Mouse (Mus musculus) kidney, adult 2 months (tissue): ENCODE measurements around the gene Spop. TPM values are rescaled to one million over a fixed set of nuclear protein-coding genes. Genes with fewer than 3 reads are reported as not detected.

Source experiments
- DNase-seq: peaks from one replicate; pipeline ENCODE4 v3.0.0; 2021
- H3K27ac ChIP-seq: fragments of 200-500 bp; 2 replicates; pipeline ENCODE4 v1.5.1; 2012; ENCODE audit warnings: low read depth, low read length, control low read depth, inconsistent platforms; ENCODE audit not compliant: insufficient read depth
- H3K27me3 ChIP-seq: fragments of 200-500 bp; replicated peaks from 2 replicates; pipeline ENCODE4 v1.6.1; 2012; ENCODE audit warnings: mild to moderate bottlenecking, moderate library complexity, low read length, inconsistent platforms; ENCODE audit not compliant: control insufficient read depth, insufficient read depth
- H3K36me3 ChIP-seq: fragments of 200-500 bp; 2 replicates; pipeline ENCODE4 v1.6.1; 2012; ENCODE audit warnings: mild to moderate bottlenecking, moderate library complexity, low read length, inconsistent platforms; ENCODE audit not compliant: control insufficient read depth, insufficient read depth
- H3K4me1 ChIP-seq: fragments of 200-500 bp; 2 replicates; pipeline ENCODE4 v1.6.1; 2011; ENCODE audit warnings: low read length; ENCODE audit not compliant: control insufficient read depth, insufficient read depth
- H3K4me3 ChIP-seq: fragments of 200-500 bp; 2 replicates; pipeline ENCODE4 v1.5.1; 2011; ENCODE audit warnings: mild to moderate bottlenecking, low read depth, low read length, control low read depth; ENCODE audit not compliant: insufficient read depth
- CTCF ChIP-seq: fragments of 200-500 bp; conservative IDR thresholded peaks from 2 replicates; pipeline ENCODE4 v1.5.1; 2011; ENCODE audit warnings: low read depth, mild to moderate bottlenecking, control low read depth, low read length, moderate library complexity, mixed read lengths; ENCODE audit not compliant: insufficient read depth, insufficient read length
- POLR2A ChIP-seq: fragments of 200-500 bp; IDR thresholded peaks from one replicate; pipeline ENCODE4 v1.6.1; 2011; ENCODE audit warnings: low read depth, low read length, control low read depth
- WGBS: fragments of 180-500 bp; shearing (Covaris S2); methylation state at CpG from one replicate; pipeline ENCODE4 v1.1.7; 2018; 5-methylcytosine and 5-hydroxymethylcytosine counted together
- polyA plus RNA-seq: library from polyadenylated mRNA; depleted of rRNA; stranded (reverse); fragments of >200 nt; gene quantifications from 2 replicates; pipeline ENCODE4 v1.2.3, GENCODE M21; 2012

Spop gene
- polyA plus RNA-seq, 1 experiment: 66.4 TPM

DNA sequence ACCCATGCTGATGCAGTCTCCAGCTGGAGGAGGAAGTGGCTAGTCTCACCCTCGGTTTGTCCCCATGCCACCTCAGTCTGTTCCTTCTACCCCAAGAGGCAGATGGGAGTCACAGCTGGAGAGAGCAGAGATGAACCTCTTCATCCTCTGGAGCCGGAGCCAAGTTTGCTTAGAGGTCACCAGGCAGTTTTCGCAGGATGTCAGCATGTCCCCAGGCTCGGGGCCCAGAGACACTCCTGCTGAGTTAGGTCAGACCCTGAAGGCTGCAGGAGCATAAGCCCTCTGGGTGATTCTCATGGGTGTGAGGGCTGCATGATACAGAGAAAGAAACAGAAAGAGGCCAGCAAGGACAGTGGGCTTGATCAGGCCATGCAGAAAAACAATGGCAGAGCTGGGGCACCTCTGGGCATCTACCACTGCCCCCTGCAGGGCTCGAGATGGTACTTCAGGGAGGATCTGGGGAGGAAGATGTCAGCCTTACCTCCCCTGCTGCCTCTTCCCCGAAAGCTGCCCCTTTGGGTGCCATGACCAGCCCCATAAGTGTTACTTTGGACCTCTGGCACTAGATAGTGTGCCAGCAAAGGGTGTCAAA is 95.3 kb downstream of the Spop start:
- no peak for TF ChIP-seq POLR2A
- TF ChIP-seq CTCF: peak; percentile 55
- WGBS: 65% methylated on average over 6 of the region's 6 CpGs
- Histone ChIP-seq H3K36me3 (no peaks in the 10 kb centered on the region), H3K4me1 (no peaks in the 10 kb centered on the region), H3K27ac (no peak overlapping the region), H3K27me3 (0 out of 2 replicates have a peak, but pooled peaks cover 3% of the 10 kb centered on the region), H3K4me3 (no peak overlapping the region)
- DNase-seq: no peak

DNA sequence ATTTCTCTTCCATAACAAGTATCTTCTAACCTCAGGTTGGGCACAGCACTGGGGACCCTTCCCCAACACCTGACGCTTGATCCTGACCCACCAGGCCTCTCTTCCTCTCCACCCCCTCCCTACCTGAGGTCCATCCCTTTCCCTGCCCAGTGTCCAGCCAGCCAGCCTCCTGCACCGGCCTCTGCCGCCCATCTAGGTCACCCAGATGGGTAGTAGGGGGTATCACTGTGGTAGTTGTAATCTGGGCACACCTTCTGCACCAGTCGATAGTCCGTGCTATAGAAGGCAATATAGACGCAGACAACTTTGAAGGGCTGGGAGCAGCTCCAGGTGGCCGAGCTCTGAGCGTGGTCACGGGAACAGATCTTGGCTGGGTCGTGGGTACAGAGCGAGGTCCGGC is 96.8 kb downstream of the Spop start:
- no peaks in the 10 kb centered on the region for H3K4me1 ChIP-seq
- H3K27ac ChIP-seq: no peak overlapping the region
- WGBS: 89% methylated on average over 12 of the region's 12 CpGs
- no peak for DNase-seq
- no peak overlapping the region for H3K4me3 ChIP-seq
- H3K36me3 ChIP-seq: no peaks in the 10 kb centered on the region
- TF ChIP-seq CTCF (no peak), POLR2A (no peak)
- H3K27me3 ChIP-seq: 0 out of 2 replicates have a peak, but pooled peaks cover 3% of the 10 kb centered on the region

- no peak overlapping the region for H3K4me3 ChIP-seq
- H3K36me3 ChIP-seq: no peaks in the 10 kb centered on the region
- 0 out of 2 replicates have a peak, but pooled peaks cover 3% of the 10 kb centered on the region for H3K27me3 ChIP-seq
- DNase-seq: no peak
- TF ChIP-seq CTCF: no peak
- no peak for TF ChIP-seq POLR2A
- WGBS: 88% methylated on average over 1 of the region's 1 CpGs
- no peak overlapping the region for H3K27ac ChIP-seq
- H3K4me1 ChIP-seq: no peaks in the 10 kb centered on the region
Measured at GRCm38 (mm10) chr11:95511919-95512318, 98.0 kb downstream of the Spop start.

GRCm38 (mm10) chr11:95512383-95512782 is 98.5 kb downstream of the Spop start:
- no peak for TF ChIP-seq CTCF
- TF ChIP-seq POLR2A: no peak
- 0 out of 2 replicates have a peak, but pooled peaks cover 3% of the 10 kb centered on the region for H3K27me3 ChIP-seq
- no peaks in the 10 kb centered on the region for H3K4me1 ChIP-seq
- H3K4me3 ChIP-seq: no peak overlapping the region
- 83% methylated on average over 6 of the region's 6 CpGs for WGBS
- H3K27ac ChIP-seq: no peak overlapping the region
- DNase-seq: no peak
- no peaks in the 10 kb centered on the region for H3K36me3 ChIP-seq

DNA sequence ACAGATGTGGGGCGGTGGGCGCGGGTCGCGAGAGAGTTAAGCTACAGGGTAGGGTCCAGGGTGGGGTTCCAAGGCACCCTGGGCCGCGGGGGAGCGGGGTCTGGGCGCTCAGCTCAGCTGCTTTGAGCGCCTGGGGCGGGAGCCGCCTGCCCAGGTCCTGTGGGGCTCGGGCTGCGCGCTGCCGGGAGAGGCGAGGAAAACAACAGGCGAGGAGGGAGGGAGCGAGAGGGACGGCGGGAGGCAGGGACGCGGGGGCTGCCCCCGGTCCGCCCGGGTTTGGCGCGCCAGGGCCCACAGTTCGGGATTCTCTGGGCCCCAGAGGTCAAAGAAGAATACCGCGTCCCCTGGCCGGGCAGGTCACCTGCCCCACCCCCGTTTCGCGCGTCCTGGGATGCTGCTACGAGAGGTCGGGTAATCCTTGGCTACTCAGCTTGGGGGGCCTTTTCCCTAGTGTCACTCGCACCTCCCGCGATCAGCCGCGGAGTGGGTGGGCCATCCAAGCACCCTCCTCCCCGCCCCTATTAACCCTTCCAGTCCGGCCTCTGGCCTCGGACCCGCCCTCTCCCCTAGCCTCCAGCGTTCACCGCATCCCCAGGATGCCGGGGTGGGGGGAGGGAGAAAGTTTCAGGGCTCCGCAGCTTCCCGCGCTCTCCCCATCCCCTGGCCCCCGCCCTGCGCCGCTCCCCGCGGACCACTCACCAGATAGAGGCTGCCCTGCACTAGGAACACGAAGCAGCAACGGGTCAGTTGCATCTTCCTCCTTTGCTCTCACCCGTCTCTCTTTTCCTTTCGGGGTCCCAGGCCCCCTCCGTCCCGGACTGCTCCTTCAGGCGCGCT is 99.8 kb downstream of the Spop start:
- 3% methylated on average over 65 of the region's 66 CpGs for WGBS
- H3K36me3 ChIP-seq: no peaks in the 10 kb centered on the region
- H3K4me3 ChIP-seq: peak overlapping the region; percentile 28
- DNase-seq: no peak
- H3K4me1 ChIP-seq: no peaks in the 10 kb centered on the region
- H3K27ac ChIP-seq: no peak overlapping the region
- TF ChIP-seq POLR2A: no peak
- no peak for TF ChIP-seq CTCF
- 0 out of 2 replicates have a peak, but pooled peaks cover 3% of the 10 kb centered on the region for H3K27me3 ChIP-seq

GRCm38 (mm10) chr11:95514298-95514861 is 100.5 kb downstream of the Spop start, which contains the start of gene Nxph3:
Gene Nxph3, minus strand, starts transcription at chr11:95514570.
- under 1% methylated on average over 66 of the region's 66 CpGs for WGBS
- no peak within 1 kb of the TSS for H3K27ac ChIP-seq
- H3K4me3 ChIP-seq: peak within 1 kb of the TSS; percentile 28
- H3K27me3 ChIP-seq: 0 out of 2 replicates have a peak, but pooled peaks cover 3% of the 10 kb centered on the region
- DNase-seq: peak; percentile 74
- no peaks in the 10 kb centered on the region for H3K4me1 ChIP-seq
- TF ChIP-seq POLR2A (no peak), CTCF (peak; percentile 40; the same call in 1 of the 2 replicates)
- no peaks in the 10 kb centered on the region for H3K36me3 ChIP-seq
